Mouse (Mus musculus): Measurements from ENCODE around the gene Vps37d.

- TF ChIP-seq FLI1 (IDR thresholded peaks at IDR 0.05; ENCODE audit: low read length) (no peak), GATA1 (IDR thresholded peaks at IDR 0.05; ENCODE audit: borderline replicate concordance, low read length) (no peak)
Measured at GRCm38 (mm10) chr5:135086871-135087270, 8.8 kb upstream of the Vps37d start.

All from megakaryocyte, embryonic 14.5 days (primary cell).